Mouse (Mus musculus) liver, embryonic 14.5 days (tissue): Measurements from ENCODE around the gene Ell3.

Experiments
- CTCF ChIP-seq: IDR thresholded peaks from 2 replicates; pipeline ENCODE4 v1.5.1; 2016; ENCODE audit warnings: antibody characterized with exemption, low read depth, control low read depth
- EP300 ChIP-seq: IDR thresholded peaks from 2 replicates; pipeline ENCODE4 v1.6.1; 2016; ENCODE audit warnings: antibody characterized with exemption, low read depth

- no peak for TF ChIP-seq CTCF
- TF ChIP-seq EP300 = no peak
Observed at GRCm38 (mm10) chr2:121445117-121445516, 1.0 kb upstream of the Ell3 start.
